Mouse (Mus musculus): Measurements from ENCODE around the gene Ccdc162. TPM values are rescaled to one million over a fixed set of nuclear protein-coding genes. Genes with fewer than 3 reads are reported as not detected.

Ccdc162 gene
- polyA plus RNA-seq, 1 experiment from 2014 or later: 0.51 TPM

- Histone ChIP-seq H3K27me3 (ENCODE audit: control insufficient read depth, insufficient read depth, low read length) (no peaks in the 10 kb centered on the region), H3K27ac (ENCODE audit: low read length) (no peak overlapping the region), H3K4me1 (ENCODE audit: control insufficient read depth, insufficient read depth, low read length) (peaks cover 10% of the 10 kb centered on the region), H3K4me2 (replicated peaks; ENCODE audit: low read depth, low read length) (no peak overlapping the region), H3K9ac (replicated peaks; ENCODE audit: low read depth, low read length) (no peak overlapping the region), H3K4me3 (ENCODE audit: low read depth, low read length) (no peak overlapping the region), H3K36me3 (ENCODE audit: control insufficient read depth, insufficient read depth, low read length) (no peaks in the 10 kb centered on the region), H3K9me3 (ENCODE audit: control insufficient read depth, low read depth, low read length) (no peaks in the 10 kb centered on the region)
- 89% methylated on average over 5 of the region's 5 CpGs for WGBS
- ATAC-seq (ENCODE audit: insufficient number of reproducible peaks, insufficient read depth, low FRiP score, low read depth): no peak
Observed at GRCm38 (mm10) chr10:41649186-41649585, 67.2 kb downstream of the Ccdc162 start.

- no peaks in the 10 kb centered on the region for H3K9me3 ChIP-seq (ENCODE audit: control insufficient read depth, low read depth, low read length)
- no peaks in the 10 kb centered on the region for H3K36me3 ChIP-seq (ENCODE audit: control insufficient read depth, insufficient read depth, low read length)
- H3K27me3 ChIP-seq (ENCODE audit: control insufficient read depth, insufficient read depth, low read length): no peaks in the 10 kb centered on the region
- no peak overlapping the region for H3K4me2 ChIP-seq (replicated peaks; ENCODE audit: low read depth, low read length)
- H3K4me1 ChIP-seq (ENCODE audit: control insufficient read depth, insufficient read depth, low read length): no peaks in the 10 kb centered on the region
- H3K27ac ChIP-seq (ENCODE audit: low read length): no peak overlapping the region
- ATAC-seq (ENCODE audit: insufficient number of reproducible peaks, insufficient read depth, low FRiP score, low read depth): no peak
- WGBS: 53% methylated on average over 3 of the region's 3 CpGs
- H3K4me3 ChIP-seq (ENCODE audit: low read depth, low read length): no peak overlapping the region
- no peak overlapping the region for H3K9ac ChIP-seq (replicated peaks; ENCODE audit: low read depth, low read length)
Observed at GRCm38 (mm10) chr10:41638776-41639175, 77.7 kb downstream of the Ccdc162 start.

DNA sequence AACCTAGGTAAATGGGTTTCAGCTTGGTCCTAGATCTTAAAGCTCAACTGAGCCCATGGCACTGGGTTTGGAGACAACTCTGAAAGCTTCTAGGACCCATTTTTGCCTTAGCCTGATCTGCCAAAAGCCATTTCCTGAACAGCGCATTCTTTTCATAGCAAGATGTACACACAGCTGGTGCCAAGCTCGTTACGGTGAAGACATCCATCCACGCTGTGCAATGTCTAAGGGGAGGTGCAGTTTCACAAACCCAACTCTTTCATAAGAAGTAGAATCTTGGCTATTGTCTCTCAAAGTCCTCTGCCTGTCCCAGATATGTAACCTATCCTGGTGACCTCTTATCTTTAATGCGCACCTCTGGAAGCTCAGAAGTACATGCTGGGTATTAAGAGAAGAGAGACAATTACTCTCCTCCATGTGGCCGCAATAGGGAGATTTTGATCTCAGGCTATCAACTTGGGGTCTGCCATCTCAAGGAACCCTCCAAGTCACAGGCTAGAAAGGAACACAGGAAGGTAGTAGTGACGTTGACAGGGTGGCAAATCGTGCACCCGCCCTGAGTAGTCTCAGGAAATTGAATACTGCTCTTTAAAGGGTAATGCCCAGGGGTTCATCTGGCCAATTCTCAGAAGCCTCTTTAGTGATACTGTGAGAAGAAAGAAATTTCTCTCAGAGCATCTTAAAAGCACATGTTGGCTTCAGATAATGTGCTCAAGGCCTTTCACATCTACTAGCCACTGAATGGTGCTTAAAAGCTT lies 81.0 kb downstream of the Ccdc162 start:
- Histone ChIP-seq H3K36me3 (ENCODE audit: control insufficient read depth, insufficient read depth, low read length) (no peaks in the 10 kb centered on the region), H3K4me1 (ENCODE audit: control insufficient read depth, insufficient read depth, low read length) (no peaks in the 10 kb centered on the region), H3K9me3 (ENCODE audit: control insufficient read depth, low read depth, low read length) (no peaks in the 10 kb centered on the region), H3K27me3 (ENCODE audit: control insufficient read depth, insufficient read depth, low read length) (no peaks in the 10 kb centered on the region), H3K9ac (replicated peaks; ENCODE audit: low read depth, low read length) (no peak overlapping the region), H3K4me3 (ENCODE audit: low read depth, low read length) (no peak overlapping the region), H3K4me2 (replicated peaks; ENCODE audit: low read depth, low read length) (no peak overlapping the region), H3K27ac (ENCODE audit: low read length) (no peak overlapping the region)
- 51% methylated on average over 9 of the region's 9 CpGs for WGBS
- no peak for ATAC-seq (ENCODE audit: insufficient number of reproducible peaks, insufficient read depth, low FRiP score, low read depth)

DNA sequence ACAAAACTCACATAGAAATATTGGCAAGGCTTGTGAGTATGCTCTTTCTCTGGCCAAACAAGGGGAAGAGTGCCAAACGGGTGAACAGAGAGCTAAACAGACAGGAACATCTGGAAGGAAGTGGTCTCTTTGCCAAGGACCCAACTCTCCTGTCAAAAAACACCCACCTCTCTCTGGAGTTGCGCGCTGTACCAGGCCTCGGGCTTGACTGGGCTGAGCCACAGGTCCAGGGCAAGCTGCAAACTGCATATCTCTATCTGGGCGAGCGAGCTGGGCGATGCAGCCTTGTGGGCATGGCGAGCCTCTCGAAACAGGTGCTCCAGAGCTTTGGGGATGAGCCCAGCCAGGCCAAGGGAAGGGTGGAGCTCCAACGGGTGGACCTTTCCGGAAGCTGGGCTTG lies 82.6 kb downstream of the Ccdc162 start:
- no peaks in the 10 kb centered on the region for H3K36me3 ChIP-seq (ENCODE audit: control insufficient read depth, insufficient read depth, low read length)
- H3K4me3 ChIP-seq (ENCODE audit: low read depth, low read length): no peak overlapping the region
- H3K4me2 ChIP-seq (replicated peaks; ENCODE audit: low read depth, low read length): no peak overlapping the region
- 89% methylated on average over 11 of the region's 11 CpGs for WGBS
- no peak overlapping the region for H3K9ac ChIP-seq (replicated peaks; ENCODE audit: low read depth, low read length)
- H3K4me1 ChIP-seq (ENCODE audit: control insufficient read depth, insufficient read depth, low read length): no peaks in the 10 kb centered on the region
- no peaks in the 10 kb centered on the region for H3K9me3 ChIP-seq (ENCODE audit: control insufficient read depth, low read depth, low read length)
- H3K27ac ChIP-seq (ENCODE audit: low read length): no peak overlapping the region
- no peaks in the 10 kb centered on the region for H3K27me3 ChIP-seq (ENCODE audit: control insufficient read depth, insufficient read depth, low read length)
- no peak for ATAC-seq (ENCODE audit: insufficient number of reproducible peaks, insufficient read depth, low FRiP score, low read depth)

GRCm38 (mm10) chr10:41632062-41632461 lies 84.4 kb downstream of the Ccdc162 start:
- Histone ChIP-seq H3K4me3 (ENCODE audit: low read depth, low read length) (no peak overlapping the region), H3K4me1 (ENCODE audit: control insufficient read depth, insufficient read depth, low read length) (no peaks in the 10 kb centered on the region), H3K9me3 (ENCODE audit: control insufficient read depth, low read depth, low read length) (no peaks in the 10 kb centered on the region), H3K36me3 (ENCODE audit: control insufficient read depth, insufficient read depth, low read length) (no peaks in the 10 kb centered on the region), H3K4me2 (replicated peaks; ENCODE audit: low read depth, low read length) (no peak overlapping the region), H3K27ac (ENCODE audit: low read length) (no peak overlapping the region), H3K9ac (replicated peaks; ENCODE audit: low read depth, low read length) (no peak overlapping the region), H3K27me3 (ENCODE audit: control insufficient read depth, insufficient read depth, low read length) (no peaks in the 10 kb centered on the region)
- ATAC-seq (ENCODE audit: insufficient number of reproducible peaks, insufficient read depth, low FRiP score, low read depth): no peak
- 100% methylated on average over 1 of the region's 1 CpGs for WGBS

DNA sequence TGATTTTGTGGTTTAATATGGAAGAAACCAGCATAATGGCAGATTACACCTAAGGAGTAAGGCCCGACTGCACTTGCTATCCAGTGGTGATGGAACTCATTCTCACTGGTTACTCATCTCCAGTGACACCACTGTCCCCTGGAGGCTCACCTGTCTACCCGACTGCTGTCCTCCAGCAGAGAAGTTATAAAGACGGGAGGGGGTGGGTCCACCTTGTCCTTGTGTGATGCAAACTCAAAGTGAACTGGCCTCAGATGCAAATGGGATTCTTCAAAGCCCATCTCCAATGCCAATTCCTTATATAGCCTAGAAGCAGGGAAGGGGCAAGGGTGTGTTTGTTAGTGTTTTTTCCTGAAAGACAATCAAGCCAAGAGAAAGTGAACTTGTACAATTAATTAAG lies 89.4 kb downstream of the Ccdc162 start:
- no peaks in the 10 kb centered on the region for H3K36me3 ChIP-seq (ENCODE audit: control insufficient read depth, insufficient read depth, low read length)
- H3K9me3 ChIP-seq (ENCODE audit: control insufficient read depth, low read depth, low read length): no peaks in the 10 kb centered on the region
- ATAC-seq (ENCODE audit: insufficient number of reproducible peaks, insufficient read depth, low FRiP score, low read depth): no peak
- H3K27ac ChIP-seq (ENCODE audit: low read length): no peak overlapping the region
- H3K27me3 ChIP-seq (ENCODE audit: control insufficient read depth, insufficient read depth, low read length): no peaks in the 10 kb centered on the region
- H3K4me2 ChIP-seq (replicated peaks; ENCODE audit: low read depth, low read length): no peak overlapping the region
- no peak overlapping the region for H3K4me3 ChIP-seq (ENCODE audit: low read depth, low read length)
- WGBS: 83% methylated on average over 3 of the region's 3 CpGs
- H3K9ac ChIP-seq (replicated peaks; ENCODE audit: low read depth, low read length): no peak overlapping the region
- H3K4me1 ChIP-seq (ENCODE audit: control insufficient read depth, insufficient read depth, low read length): no peaks in the 10 kb centered on the region

DNA sequence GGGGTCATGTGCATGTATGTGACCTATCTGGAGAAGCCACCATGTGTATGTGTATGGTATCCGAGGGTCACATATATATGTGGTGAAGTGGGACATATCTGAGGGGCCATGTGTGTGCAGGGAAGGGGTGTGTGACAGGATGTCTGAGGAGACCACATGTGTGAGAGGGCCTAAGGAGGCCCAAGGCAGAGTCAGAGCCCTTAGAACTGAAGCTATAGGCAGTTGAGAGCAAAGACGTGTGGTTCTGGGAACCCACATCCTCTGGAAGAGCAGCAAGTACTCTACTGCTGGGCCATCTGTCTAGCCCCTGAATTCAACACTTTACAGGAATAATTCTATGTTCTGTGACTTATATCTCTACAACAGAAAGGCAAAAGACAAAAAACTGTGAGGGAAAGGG lies 96.4 kb downstream of the Ccdc162 start:
- no peak overlapping the region for H3K27ac ChIP-seq (ENCODE audit: low read length)
- WGBS: 94% methylated on average over 2 of the region's 2 CpGs

DNA sequence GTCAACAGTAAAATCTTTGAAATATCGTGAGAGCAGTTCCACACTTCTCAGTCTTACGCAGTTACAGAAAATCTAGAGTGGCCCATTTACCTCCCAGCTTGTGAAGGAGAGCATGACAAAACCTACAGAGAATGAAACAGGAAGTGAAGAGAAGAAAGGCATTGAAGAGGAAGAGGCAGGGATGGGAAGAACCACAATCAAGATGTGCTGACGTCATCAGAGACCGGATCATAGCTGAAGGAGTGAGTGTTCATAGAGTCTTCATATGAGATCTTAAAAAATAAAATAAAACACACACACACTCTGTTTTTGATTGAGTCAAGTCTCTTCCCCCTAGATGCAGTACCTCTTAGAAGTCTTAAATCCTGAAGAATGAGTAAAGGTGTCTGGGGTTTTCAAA lies 100.9 kb downstream of the Ccdc162 start:
- no peak overlapping the region for H3K4me2 ChIP-seq (replicated peaks; ENCODE audit: low read depth, low read length)
- H3K27ac ChIP-seq (ENCODE audit: low read length): no peak overlapping the region
- 89% methylated on average over 4 of the region's 4 CpGs for WGBS
- ATAC-seq (ENCODE audit: insufficient number of reproducible peaks, insufficient read depth, low FRiP score, low read depth): no peak
- H3K9me3 ChIP-seq (ENCODE audit: control insufficient read depth, low read depth, low read length): no peaks in the 10 kb centered on the region
- H3K4me1 ChIP-seq (ENCODE audit: control insufficient read depth, insufficient read depth, low read length): no peaks in the 10 kb centered on the region
- no peak overlapping the region for H3K9ac ChIP-seq (replicated peaks; ENCODE audit: low read depth, low read length)
- no peak overlapping the region for H3K4me3 ChIP-seq (ENCODE audit: low read depth, low read length)
- H3K27me3 ChIP-seq (ENCODE audit: control insufficient read depth, insufficient read depth, low read length): no peaks in the 10 kb centered on the region
- H3K36me3 ChIP-seq (ENCODE audit: control insufficient read depth, insufficient read depth, low read length): no peaks in the 10 kb centered on the region

More for the DNA sequence above, 96.4 kb downstream of the Ccdc162 start:
- H3K36me3 ChIP-seq (ENCODE audit: control insufficient read depth, insufficient read depth, low read length): no peaks in the 10 kb centered on the region
- no peak overlapping the region for H3K4me3 ChIP-seq (ENCODE audit: low read depth, low read length)
- ATAC-seq (ENCODE audit: insufficient number of reproducible peaks, insufficient read depth, low FRiP score, low read depth): no peak
- no peaks in the 10 kb centered on the region for H3K4me1 ChIP-seq (ENCODE audit: control insufficient read depth, insufficient read depth, low read length)
- H3K4me2 ChIP-seq (replicated peaks; ENCODE audit: low read depth, low read length): no peak overlapping the region
- no peaks in the 10 kb centered on the region for H3K9me3 ChIP-seq (ENCODE audit: control insufficient read depth, low read depth, low read length)
- H3K27me3 ChIP-seq (ENCODE audit: control insufficient read depth, insufficient read depth, low read length): no peaks in the 10 kb centered on the region
- H3K9ac ChIP-seq (replicated peaks; ENCODE audit: low read depth, low read length): no peak overlapping the region

DNA sequence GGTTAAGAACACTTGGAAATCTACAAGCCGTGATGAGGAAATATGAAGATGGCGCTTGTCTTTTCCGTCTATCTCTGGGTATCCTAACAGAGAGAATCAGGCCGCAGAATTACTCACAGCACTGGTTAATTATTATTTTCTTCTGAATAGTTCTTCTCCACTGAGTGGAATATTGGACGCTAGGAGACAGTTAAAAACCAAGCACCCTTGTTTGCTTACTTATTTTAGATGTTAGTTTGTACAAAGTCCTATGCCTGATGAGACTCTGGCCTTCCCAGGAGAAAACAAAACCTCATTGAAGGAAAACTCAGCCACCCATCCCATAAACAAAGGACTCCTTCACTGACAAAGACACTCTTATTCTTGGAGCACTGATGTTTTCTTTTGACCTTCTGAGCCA lies 104.5 kb downstream of the Ccdc162 start:
- Histone ChIP-seq H3K4me3 (ENCODE audit: low read depth, low read length) (no peak overlapping the region), H3K4me2 (replicated peaks; ENCODE audit: low read depth, low read length) (no peak overlapping the region), H3K9ac (replicated peaks; ENCODE audit: low read depth, low read length) (no peak overlapping the region), H3K27ac (ENCODE audit: low read length) (no peak overlapping the region), H3K4me1 (ENCODE audit: control insufficient read depth, insufficient read depth, low read length) (no peaks in the 10 kb centered on the region), H3K27me3 (ENCODE audit: control insufficient read depth, insufficient read depth, low read length) (no peaks in the 10 kb centered on the region), H3K36me3 (ENCODE audit: control insufficient read depth, insufficient read depth, low read length) (no peaks in the 10 kb centered on the region), H3K9me3 (ENCODE audit: control insufficient read depth, low read depth, low read length) (no peaks in the 10 kb centered on the region)
- WGBS: 76% methylated on average over 5 of the region's 5 CpGs
- no peak for ATAC-seq (ENCODE audit: insufficient number of reproducible peaks, insufficient read depth, low FRiP score, low read depth)
